Mouse (Mus musculus): Measurements from ENCODE around the gene Fam186b.

DNA sequence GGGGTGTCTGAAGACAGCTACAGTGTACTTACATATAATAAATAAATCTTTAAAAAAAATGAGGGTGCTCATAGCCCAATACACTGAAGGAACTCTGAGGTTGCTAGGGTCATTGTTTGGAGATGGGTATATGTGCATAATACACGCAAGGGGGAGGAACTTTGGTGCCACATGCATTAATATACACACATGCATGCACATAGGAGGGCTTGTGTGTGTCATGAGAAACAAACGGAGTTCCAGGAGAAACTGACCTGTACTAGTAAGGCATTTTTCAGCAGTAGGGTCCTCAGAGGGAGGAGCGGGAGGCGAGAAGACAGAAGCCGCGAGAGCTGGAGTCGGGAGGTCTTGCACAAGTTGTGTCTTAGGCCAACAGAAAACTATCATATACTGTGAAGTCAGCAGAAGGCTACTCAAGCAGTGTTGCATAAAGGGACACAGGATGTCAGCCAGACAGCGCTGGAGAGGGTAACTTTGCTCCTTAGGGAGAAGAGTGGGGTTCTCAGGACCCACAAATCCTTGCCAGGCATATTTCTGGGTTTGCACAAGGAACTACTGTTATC is 36.4 kb downstream of the Fam186b start:
- TF ChIP-seq CTCF (IDR thresholded peaks at IDR 0.05; ENCODE audit: low read depth, low read length), result no peak
- TF ChIP-seq POLR2A (IDR thresholded peaks at IDR 0.05; ENCODE audit: extremely low read depth, insufficient read depth, low read length), result no peak
